Mouse (Mus musculus) gastrocnemius, adult 8-10 months (tissue): ENCODE results near the gene Xxylt1. TPM values are rescaled to one million over a fixed set of nuclear protein-coding genes. Genes with fewer than 3 reads are reported as not detected.

Experiments
- DNase-seq, 2 experiments: peaks; one replicate each; pipeline ENCODE4 v3.0.0; 2022; ENCODE audit warnings: low spot score in 2 of 2
- total RNA-seq, 4 experiments: library from RNA; stranded (reverse); gene quantifications; 2 replicates each; pipeline ENCODE4 v1.2.4; 2022

Xxylt1 gene
- total RNA-seq, 4 experiments from 2014 or later: 2.8 to 3.6 (median 3.0) TPM

- no peak for DNase-seq
Observed at GRCm38 (mm10) chr16:30960266-30960665, 121.0 kb downstream of the Xxylt1 start.

DNA sequence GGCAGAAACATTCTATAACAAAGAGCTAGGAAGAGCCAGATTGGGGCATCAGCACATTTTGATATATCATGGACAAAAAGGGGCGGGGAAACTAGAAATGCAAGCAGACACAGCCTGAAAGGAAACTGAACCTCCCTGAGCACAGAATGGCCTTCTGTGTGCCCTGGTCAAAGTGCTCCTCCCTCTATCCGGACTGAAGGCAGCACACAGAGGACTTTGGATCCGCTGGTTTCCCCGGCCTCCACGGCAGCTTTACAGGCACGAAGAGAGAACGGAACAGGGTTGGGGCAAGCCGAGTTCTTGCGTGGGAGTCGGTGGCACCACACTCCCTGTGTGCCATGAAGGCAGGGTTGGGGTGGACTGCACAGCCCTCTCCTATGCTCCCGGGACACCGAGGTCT, 121.5 kb downstream of the Xxylt1 start:
- DNase-seq: no peak

- no peak for DNase-seq
Observed at GRCm38 (mm10) chr16:30956141-30956540, 125.1 kb downstream of the Xxylt1 start.

DNA sequence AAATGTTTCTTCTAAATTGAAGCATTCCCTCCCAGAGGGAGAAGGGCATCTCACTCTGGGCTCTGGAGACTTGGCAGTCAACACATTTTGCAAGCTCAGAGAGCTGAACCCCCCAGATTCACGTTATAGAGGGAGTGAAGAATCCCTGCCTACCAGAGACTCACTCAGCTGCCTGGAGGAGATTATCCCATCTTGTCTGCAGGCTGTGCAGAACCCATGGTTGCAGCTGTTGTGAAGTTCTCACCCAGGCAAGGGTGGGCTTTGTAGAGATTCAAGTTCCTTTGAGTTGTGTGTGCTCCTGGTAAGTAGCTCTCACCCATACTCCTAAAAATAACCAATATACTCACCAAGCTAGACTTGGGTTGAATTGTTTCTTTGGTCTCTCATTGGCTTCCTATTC, 132.6 kb downstream of the Xxylt1 start:
- no peak for DNase-seq

GRCm38 (mm10) chr16:30948216-30948615, 133.0 kb downstream of the Xxylt1 start:
- no peak for DNase-seq

DNA sequence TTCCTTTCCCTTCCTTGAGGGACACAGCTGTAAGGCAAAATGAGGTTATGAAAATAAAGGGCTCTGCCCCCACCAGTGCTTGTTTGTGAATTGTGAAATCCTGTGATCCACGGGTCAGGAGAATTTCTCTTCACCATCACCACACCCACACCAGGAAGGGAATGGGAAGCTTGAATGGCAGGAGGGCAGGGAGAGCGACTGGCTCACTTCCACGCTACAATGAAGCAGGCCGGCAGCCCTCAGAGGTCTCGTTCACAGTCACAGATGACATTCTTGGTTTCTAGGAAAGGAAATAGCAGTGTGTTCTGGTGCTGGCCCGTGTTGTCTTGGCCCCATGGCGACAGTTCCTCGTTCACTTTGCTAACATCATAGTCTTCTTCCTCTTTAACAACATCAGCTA, 136.3 kb downstream of the Xxylt1 start:
- no peak for DNase-seq

DNA sequence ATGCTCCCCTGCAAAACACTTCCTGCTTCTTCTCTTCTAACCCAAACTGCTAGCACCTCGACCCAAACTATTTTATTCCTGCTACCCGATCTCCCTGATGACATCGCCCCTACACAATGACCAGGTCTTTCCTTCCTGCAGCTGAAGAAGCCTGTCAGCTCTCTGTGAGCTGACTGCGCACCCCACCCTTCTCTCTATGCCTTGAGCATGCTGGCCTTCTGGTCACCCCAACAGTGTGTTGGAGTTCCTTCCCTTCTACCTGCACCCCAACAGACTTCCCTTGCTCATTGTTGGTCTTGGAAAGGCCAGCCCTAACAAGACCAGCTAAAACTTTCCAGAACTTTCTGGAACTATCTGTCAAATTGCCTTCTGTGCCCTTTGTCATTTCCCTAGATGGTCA, 137.3 kb downstream of the Xxylt1 start:
- no peak for DNase-seq

GRCm38 (mm10) chr16:30940699-30941098, 140.5 kb downstream of the Xxylt1 start:
- no peak for DNase-seq

DNA sequence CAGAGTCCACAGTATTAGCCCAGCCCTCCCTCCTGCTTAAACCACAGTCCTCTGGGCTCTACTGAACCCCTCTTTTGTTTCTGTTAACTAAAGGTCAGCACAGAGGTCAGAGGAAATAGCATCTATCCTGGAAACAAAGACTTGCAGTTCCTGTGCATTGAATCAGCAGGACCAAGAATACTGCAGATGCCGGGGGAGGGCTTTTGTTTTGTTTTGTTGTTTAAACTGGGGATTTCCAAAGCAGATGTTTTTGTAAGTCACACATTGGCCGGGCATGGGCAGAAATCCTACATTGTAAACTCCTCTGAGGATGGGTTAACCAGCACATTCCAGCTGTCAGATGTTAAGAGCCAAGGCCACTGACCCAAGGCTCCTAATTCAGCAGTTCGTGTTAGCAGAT, 141.3 kb downstream of the Xxylt1 start:
- no peak for DNase-seq

- no peak for DNase-seq
Observed at GRCm38 (mm10) chr16:30939210-30939609, 142.0 kb downstream of the Xxylt1 start.

DNA sequence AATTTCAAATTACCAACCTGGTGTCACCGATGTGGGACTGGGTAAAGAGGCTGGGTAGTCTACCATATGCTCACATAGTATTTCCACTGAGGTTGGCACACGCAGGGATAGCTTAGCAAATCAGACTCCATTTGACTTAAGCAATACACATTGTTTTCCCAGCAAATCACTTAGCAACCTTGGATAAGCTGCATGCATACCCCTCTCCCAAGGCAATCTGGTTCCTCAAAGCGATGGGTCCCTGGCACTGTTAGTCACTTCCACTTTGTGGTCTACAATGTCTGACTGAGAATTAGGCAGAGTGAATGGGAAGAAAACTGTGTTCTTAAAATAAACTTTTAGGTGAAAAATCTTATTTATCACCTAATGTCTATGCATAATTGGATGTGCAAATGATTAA, 142.6 kb downstream of the Xxylt1 start:
- no peak for DNase-seq

GRCm38 (mm10) chr16:30937665-30938064, 143.6 kb downstream of the Xxylt1 start:
- DNase-seq: no peak

GRCm38 (mm10) chr16:30936471-30936870, 144.8 kb downstream of the Xxylt1 start:
- DNase-seq: no peak

DNA sequence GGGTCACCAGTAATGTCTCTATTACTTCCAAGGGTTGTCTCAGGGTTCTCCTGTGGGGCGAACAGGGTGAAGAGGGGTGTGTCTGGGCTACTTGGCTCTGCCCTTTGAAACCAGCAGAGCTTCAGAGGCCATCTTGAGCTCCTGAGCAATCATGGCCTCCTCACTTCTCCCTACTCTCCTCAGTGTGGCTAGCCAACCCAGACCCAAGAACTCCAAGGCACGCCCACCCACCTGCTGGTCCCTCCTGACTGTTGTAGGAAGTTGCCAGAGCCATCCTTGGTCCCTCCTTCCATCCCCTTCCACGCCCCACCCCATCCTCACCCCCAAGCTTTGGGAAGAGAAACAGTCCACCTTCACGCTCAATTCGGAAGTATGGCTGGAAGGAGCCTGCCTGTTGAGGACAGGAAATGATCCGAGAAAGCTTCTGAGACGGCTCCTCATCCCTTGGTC, 145.2 kb downstream of the Xxylt1 start:
- no peak for DNase-seq

- no peak for DNase-seq
Observed at GRCm38 (mm10) chr16:30934967-30935690, 146.1 kb downstream of the Xxylt1 start.

DNA sequence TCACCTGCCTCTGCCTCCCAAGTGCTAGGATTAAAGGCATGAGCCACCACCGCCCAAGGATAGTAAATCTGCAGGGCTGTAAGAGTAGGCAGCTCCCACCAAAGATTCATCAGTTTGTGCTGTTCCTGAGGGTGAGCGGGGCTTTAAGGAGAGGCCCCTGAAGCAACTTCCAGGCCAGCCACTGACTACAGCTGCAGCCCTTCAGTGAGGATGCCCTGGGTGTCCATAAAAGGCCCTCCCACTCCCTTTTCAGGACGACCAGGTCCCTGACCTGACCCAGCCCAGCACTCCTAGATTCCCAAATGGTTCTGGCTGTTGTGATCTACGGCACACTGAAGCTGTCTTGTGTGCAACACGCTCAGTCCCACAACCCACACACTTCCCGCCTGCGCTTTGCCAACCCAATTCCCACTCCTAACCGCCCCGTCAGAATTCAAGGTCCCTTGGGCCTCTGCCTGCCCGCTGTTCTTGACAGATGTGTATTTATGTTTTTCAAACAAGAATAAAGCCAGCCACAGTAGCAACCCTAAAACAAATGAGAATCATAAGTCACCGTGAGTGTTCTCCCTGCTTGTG, 146.9 kb downstream of the Xxylt1 start:
- DNase-seq: no peak

DNA sequence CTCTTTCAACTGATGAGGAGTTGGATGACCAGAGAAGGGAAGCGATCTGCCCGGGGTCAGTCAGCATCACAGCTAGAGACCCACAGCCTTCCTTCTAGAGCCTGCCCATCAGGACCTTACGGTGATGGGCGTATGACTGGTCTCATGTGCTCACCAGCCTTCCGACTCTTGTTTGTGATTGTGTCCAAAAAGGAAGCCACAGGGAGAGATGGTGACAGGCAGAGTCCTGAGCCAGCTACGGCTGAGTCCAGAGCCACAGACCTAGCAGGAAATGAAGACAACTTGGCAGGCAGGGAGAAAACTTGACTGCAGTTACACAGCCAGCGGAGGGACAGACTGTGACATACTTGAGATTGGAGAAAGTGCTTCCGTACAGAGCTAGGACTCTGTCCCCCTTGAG, 147.9 kb downstream of the Xxylt1 start:
- no peak for DNase-seq

DNA sequence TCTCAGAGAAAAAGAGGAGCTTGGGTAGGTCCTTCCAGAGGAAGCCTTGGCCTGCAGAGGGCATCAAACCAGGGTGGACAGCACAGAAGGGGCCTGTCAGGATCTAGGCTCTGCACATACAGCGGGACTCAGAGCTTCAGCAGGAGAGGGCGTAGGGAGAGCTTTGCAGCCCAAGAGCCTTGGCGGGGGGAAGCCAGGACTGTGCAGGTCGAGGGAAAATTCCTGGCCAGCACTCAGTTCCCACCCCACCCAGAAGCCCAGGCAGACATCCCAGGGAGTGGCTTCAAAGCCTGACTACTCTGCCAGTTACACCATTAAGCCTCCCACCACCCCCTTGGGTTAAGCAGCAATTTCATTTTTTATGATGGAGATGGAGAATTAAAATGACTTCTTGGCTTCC, 148.4 kb downstream of the Xxylt1 start:
- DNase-seq: no peak

DNA sequence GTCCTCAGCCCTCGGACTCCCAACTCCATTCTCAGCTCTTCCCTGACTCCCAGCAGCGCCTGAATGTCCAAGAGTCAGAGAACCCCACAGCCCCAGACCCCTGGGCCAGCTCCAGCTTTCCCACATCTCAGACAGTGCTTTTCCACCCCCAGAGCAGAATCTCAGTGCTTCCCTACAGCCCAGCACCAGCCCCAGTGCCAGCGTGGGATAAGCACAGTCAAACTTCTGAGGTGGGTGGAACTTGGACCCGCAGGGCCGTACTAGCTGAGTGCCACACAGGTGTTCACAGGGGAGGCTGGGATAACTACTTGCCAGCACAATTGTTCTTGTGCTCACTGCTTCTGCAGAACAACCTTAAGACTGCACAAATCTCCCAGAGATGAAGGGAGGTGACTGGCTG, 149.0 kb downstream of the Xxylt1 start:
- no peak for DNase-seq

DNA sequence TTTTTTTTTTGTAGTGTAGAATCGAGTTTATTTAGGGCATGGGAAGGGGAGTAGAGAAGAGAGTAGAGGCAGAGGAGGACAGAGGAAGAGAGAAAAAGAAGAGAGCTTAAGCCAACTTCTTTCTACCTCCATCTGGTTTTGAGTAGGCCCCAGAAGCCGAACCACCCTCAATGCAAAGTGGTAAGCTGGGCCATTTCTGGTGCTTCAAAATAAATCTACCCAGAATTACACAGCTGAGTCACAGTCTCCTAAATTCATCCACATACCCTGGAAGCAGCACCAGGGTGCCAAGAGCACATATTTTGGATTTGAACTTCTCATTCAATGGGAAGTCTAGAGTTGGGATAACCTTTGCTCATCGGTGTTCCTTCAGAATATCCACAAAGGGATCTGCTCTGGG, 152.1 kb downstream of the Xxylt1 start:
- no peak for DNase-seq

DNA sequence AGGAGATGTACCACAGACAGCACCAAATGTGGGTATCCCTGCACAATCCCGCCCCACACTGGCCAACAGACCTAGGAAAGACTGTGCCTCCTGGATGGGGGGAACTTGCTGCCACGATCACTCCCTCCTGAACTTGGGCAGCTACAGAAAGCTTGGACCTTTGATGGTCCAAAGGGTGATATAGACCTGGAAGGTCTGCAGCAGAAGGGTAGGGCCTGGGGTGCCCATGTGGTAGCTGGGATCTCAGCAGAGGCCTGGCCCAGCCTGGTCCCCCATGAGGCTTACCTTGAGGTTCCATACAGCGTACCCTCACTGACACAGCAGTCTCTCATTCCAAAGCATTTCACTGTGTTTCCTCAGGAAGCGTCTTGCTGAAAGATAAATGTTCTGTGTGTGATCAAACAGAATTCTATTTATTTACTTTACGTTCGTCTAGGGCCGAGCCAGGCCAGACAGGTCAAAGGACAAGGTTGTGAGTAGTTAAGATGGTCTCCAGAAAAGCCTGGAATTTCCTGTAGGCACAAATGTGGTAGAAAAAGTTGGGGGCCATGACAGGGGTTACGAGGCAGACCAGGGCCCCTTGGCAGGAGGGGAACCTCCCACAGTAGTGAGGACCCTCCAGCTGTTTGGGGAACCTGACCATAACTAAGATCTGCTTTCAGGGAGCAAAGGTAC, 153.0 kb downstream of the Xxylt1 start:
- DNase-seq: no peak

GRCm38 (mm10) chr16:30925496-30925895, 155.7 kb downstream of the Xxylt1 start:
- DNase-seq: no peak

DNA sequence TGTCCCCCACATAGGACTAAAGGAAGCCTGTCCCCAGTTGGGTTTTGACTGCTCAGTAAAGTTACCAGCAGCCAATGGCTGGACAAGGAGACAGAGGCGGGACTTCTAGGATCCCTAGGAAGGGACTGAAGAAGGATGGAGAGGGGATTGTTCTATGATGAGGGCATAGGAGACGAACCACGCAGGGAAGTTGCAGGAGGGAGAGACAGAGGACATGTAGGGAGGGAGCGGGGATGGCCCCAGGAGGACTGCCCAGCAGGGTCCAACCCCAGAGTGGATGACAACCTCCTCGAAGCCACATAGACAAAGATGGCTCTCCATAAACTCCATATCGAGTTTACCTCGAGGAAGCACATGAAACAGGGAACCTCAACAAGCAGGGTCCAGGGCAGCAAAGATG, 157.3 kb downstream of the Xxylt1 start:
- no peak for DNase-seq
